Mouse (Mus musculus) hindbrain, embryonic 10.5 days (tissue): ENCODE data around the gene Tnfsf4. TPM values are rescaled to one million over a fixed set of nuclear protein-coding genes. Genes with fewer than 3 reads are reported as not detected.

Source experiments
- polyA plus RNA-seq: library from polyadenylated mRNA; unstranded; fragments of >200 nt; fragmentation: Nextera tagmentation; extraction: Ambion mirVana; gene quantifications from 2 replicates; pipeline ENCODE4 v1.2.1, GENCODE M21; 2016

Gene Tnfsf4
- polyA plus RNA-seq, 1 experiment from 2014 or later: not detected

Other genes starting within 250 kb of the Tnfsf4 start
- 0.13 and 0.45 TPM in 2 replicates for gene Tex50, start 236.1 kb upstream of the Tnfsf4 start, polyA plus RNA-seq
- 490 and 579 TPM in 2 replicates for gene Prdx6, start 144.2 kb upstream of the Tnfsf4 start, polyA plus RNA-seq
- gene Tnfsf18, start 99.2 kb downstream of the Tnfsf4 start, polyA plus RNA-seq: not detected in 2 replicates